Mouse (Mus musculus): ENCODE data around the gene Map3k14.
"Not testable (repeated sequence)": the region's sequence is repeated elsewhere in the genome, so short reads cannot be mapped to it uniquely, and the experiment has no call there.

The Map3k14 gene

GRCm38 (mm10) chr11:103267346-103268219, at the start of gene Map3k14:
TSS of gene Map3k14 (minus strand) at chr11:103267472.
- in situ Hi-C loops (cut with MboI, MseI) = no loop called here

- in situ Hi-C loops (cut with MboI, MseI) = no loop called here
These were observed 48.1 kb upstream of the Map3k14 start for GRCm38 (mm10) chr11:103315379-103315778.

- in situ Hi-C loops (cut with MboI, MseI) = no loop called here
These were observed 47.6 kb upstream of the Map3k14 start for GRCm38 (mm10) chr11:103314736-103315374.

GRCm38 (mm10) chr11:103313542-103313941, 46.3 kb upstream of the Map3k14 start:
- in situ Hi-C loops (cut with MboI, MseI) = no loop called here

GRCm38 (mm10) chr11:103312655-103313255, 45.5 kb upstream of the Map3k14 start:
- in situ Hi-C loops (cut with MboI, MseI) = no loop called here

GRCm38 (mm10) chr11:103311960-103312611, 44.8 kb upstream of the Map3k14 start:
- in situ Hi-C loops (cut with MboI, MseI) = no loop called here

GRCm38 (mm10) chr11:103309956-103310574, 42.8 kb upstream of the Map3k14 start:
- in situ Hi-C loops (cut with MboI, MseI) = no loop called here

GRCm38 (mm10) chr11:103307910-103308309, 40.6 kb upstream of the Map3k14 start:
- in situ Hi-C loops (cut with MboI, MseI) = no loop called here

- in situ Hi-C loops (cut with MboI, MseI) = no loop called here
These were observed 37.3 kb upstream of the Map3k14 start for GRCm38 (mm10) chr11:103304525-103304924.

- in situ Hi-C loops (cut with MboI, MseI) = no loop called here
These were observed 27.5 kb upstream of the Map3k14 start for GRCm38 (mm10) chr11:103294772-103295171.

GRCm38 (mm10) chr11:103294066-103294465, 26.8 kb upstream of the Map3k14 start:
- in situ Hi-C loops (cut with MboI, MseI) = no loop called here

GRCm38 (mm10) chr11:103292890-103293287, 25.6 kb upstream of the Map3k14 start:
- in situ Hi-C loops (cut with MboI, MseI) = no loop called here

GRCm38 (mm10) chr11:103292152-103292889, 25.0 kb upstream of the Map3k14 start:
- in situ Hi-C loops (cut with MboI, MseI) = no loop called here

GRCm38 (mm10) chr11:103290841-103291240, 23.6 kb upstream of the Map3k14 start:
- in situ Hi-C loops (cut with MboI, MseI) = not testable (repeated sequence)

- in situ Hi-C loops (cut with MboI, MseI) = no loop called here
These were observed 21.2 kb upstream of the Map3k14 start for GRCm38 (mm10) chr11:103288291-103288963.

GRCm38 (mm10) chr11:103286910-103287309, 19.6 kb upstream of the Map3k14 start:
- in situ Hi-C loops (cut with MboI, MseI) = no loop called here

GRCm38 (mm10) chr11:103285951-103286350, 18.7 kb upstream of the Map3k14 start:
- in situ Hi-C loops (cut with MboI, MseI) = no loop called here

- in situ Hi-C loops (cut with MboI, MseI) = no loop called here
These were observed 18.0 kb upstream of the Map3k14 start for GRCm38 (mm10) chr11:103285276-103285675.

- in situ Hi-C loops (cut with MboI, MseI) = no loop called here
These were observed 14.5 kb upstream of the Map3k14 start for GRCm38 (mm10) chr11:103281784-103282183.

GRCm38 (mm10) chr11:103276450-103276849, 9.2 kb upstream of the Map3k14 start:
- in situ Hi-C loops (cut with MboI, MseI) = no loop called here

All from T-helper 2 cell (primary cell).